Mouse (Mus musculus): Measurements from ENCODE around the gene C1qtnf7.

DNA sequence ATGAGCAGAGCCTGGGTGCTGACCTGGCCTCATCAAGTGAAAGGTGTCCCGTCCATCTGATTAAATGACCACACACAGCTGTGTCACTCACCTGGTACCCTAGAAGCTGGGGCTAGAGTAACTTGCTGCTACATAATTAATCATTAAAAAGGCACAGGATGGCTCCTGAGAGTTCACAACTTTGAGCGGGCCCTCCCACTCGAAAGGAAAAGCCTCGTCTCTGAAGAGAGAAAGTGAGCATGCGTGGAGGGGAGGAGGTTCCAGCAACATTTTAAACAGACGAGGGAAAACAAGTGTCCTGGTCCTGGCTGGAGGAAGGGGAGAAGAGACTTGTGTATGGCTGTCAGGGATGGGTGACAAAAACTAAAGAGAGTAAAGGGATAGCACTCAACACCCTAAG lies 148.2 kb downstream of the C1qtnf7 start:
- TF ChIP-seq CTCF (IDR thresholded peaks at IDR 0.05; ENCODE audit: borderline replicate concordance, insufficient read depth, low read depth, low read length) (no peak), POLR2A (IDR thresholded peaks at IDR 0.05; ENCODE audit: borderline replicate concordance, insufficient read depth, low read length) (no peak)

Measured in cerebellum, adult 2 months (tissue).